Mouse (Mus musculus) lung, adult 10 weeks (tissue): ENCODE measurements around the gene Arpp19. TPM values are rescaled to one million over a fixed set of nuclear protein-coding genes. Genes with fewer than 3 reads are reported as not detected.

ENCODE experiments used
- polyA plus RNA-seq: library from polyadenylated mRNA; stranded (reverse); fragments of 350-450 nt; fragmentation: Illumina TruSeq; extraction: RNeasy Lipid Tissue Mini Kit (QIAGEN cat#74804); gene quantifications from one replicate; pipeline ENCODE4 v1.2.3, GENCODE M21; 2014; ENCODE audit warnings: low read depth, low replicate concordance; ENCODE audit not compliant: insufficient read depth

Gene Arpp19
- 182 TPM for polyA plus RNA-seq

DNA sequence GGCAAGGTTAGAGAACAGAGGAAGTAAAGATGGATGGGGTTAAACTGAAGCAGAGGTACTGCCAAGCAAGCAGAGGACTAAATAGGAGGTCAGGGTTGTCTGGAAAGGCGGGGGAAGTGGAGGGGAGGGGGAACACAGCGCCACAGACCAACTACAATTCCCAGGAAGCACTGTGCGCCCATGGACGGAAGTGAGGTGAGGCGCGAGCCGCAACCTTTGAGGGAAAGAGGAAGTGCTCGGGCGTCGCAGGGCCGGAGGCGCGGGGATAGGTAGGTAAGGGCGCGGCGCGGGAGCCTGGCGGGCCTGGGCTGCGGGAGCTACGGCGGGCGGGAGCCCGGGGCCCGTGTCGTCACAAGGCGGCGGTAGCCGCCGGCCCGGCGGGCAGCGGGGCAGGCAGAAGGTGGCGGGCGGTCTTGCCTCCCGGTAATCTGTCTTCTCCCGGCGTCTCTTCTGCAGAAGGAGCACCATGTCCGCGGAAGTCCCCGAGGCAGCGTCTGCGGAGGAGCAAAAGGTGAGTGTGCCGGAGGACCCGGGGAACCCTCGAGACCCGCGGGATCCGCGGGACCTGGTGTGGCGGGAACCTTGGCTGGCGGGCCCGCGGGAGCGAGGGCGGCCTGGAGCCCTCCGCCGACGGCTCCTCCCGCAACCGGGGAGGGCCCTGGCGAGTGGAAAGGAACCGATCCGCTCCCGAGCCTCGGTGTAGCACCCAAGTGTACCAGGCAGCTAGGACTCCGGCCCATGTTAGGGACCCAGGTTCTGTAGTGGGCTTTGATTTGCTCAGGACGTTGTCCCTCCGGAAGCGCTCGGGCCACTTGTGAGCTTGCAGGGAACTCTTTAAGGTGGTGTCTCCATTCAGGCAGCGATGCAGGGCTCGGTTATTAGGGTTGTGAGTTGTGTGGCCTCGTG is at the start of gene Arpp19:
Arpp19 (plus strand) TSS at position 164 of the 906 bp plus-strand sequence.

GRCm38 (mm10) chr9:75070457-75071028 is 33.1 kb downstream of the Arpp19 start, which contains the start of gene Myo5a:
TSS of gene Myo5a (plus strand) at chr9:75071015.

Other genes with a start within 250 kb of the Arpp19 start
- gene Onecut1, start 175.7 kb upstream of the Arpp19 start, polyA plus RNA-seq = not detected
- 7.7 TPM for gene Fam214a, start 84.7 kb upstream of the Arpp19 start, polyA plus RNA-seq
- 3.1 TPM for gene Myo5a, start 33.4 kb downstream of the Arpp19 start, polyA plus RNA-seq
- gene Myo5c, start 194.4 kb downstream of the Arpp19 start, polyA plus RNA-seq = 22.6 TPM